Mouse (Mus musculus) spleen, postnatal 10 days (tissue): Measurements from ENCODE around the gene Alkbh3.

Experiments used
- DNase-seq, 2 experiments: peaks; one replicate each; pipeline ENCODE4 v3.0.0; 2021 to 2022; ENCODE audit warnings: low spot score in 2 of 2

Gene Alkbh3

DNA sequence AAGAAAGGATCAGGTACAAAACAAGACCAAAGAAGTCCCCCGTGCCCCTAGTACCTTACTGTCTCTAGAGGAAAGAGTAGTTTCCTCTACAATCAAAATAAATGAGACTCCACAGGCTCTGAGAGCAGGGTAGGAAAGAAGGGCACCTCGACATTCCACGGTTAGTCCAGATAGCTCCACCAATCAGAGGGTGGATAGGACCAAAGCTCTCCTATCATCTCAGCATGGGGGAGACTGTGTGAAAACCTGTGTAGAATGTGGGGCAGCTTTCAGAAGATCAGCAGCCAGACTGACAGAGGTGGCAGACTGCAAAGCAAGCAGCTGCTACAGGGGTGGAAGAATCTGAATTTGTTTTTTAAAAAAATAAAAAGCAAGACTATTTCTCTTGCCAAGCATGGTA lies 17.8 kb downstream of the Alkbh3 start:
- DNase-seq = no peak

DNA sequence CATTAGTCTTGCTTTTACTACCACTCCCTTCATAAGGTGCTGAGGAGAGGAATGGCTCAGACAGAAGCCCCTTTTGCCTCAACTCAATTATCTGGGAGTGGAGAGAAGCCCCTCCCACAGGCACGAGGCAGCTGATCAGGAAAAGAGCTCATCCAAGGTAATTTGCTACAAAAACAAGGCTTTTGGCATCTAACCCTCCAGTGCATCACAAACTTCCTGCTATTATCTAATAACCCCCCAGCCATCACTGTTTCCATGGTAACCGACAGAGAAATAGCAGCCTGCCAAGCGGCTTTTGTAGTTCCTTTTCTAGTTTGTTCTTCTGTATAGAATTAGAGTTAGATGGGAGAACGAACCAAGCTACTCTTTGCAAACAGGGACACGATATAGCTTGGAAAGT lies 18.3 kb downstream of the Alkbh3 start:
- no peak for DNase-seq

DNA sequence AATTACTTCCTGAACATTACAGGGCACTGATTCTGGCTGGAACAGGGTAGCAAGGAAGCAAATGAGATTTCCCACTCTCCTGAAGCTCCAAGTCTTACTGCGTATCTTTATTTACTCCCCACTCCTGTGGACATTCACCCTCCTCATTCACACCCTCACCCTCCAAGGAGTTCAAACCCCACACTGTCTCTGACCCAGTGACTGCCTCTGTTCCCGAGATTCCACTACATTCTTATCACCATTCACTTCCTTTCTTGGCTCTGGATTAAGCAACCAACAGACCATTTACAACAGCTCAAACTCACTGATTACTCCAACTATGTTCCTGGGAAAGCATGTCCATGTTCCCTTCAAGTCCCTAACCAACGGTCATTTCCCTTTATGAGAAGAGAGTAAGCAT lies 19.3 kb downstream of the Alkbh3 start:
- DNase-seq = no peak

DNA sequence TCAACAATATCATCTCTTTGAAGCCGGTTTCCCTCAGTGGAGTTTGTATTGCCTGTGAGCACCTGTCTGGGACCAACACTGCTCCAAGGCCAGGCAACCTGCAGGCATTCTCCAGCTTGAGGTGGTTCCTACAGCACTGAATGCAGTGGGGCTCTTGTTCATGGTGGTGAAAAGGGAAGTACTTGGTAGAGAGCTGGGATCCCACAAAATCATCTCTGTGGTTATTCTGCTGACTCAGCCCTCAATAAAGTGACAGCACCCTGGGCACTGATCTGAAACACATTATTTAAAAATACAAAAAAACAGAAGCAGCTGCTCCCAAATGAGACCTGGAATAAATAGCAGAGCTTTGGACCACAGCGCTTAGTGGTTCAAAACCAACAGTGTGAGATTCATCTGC lies 22.2 kb downstream of the Alkbh3 start:
- no peak for DNase-seq

DNA sequence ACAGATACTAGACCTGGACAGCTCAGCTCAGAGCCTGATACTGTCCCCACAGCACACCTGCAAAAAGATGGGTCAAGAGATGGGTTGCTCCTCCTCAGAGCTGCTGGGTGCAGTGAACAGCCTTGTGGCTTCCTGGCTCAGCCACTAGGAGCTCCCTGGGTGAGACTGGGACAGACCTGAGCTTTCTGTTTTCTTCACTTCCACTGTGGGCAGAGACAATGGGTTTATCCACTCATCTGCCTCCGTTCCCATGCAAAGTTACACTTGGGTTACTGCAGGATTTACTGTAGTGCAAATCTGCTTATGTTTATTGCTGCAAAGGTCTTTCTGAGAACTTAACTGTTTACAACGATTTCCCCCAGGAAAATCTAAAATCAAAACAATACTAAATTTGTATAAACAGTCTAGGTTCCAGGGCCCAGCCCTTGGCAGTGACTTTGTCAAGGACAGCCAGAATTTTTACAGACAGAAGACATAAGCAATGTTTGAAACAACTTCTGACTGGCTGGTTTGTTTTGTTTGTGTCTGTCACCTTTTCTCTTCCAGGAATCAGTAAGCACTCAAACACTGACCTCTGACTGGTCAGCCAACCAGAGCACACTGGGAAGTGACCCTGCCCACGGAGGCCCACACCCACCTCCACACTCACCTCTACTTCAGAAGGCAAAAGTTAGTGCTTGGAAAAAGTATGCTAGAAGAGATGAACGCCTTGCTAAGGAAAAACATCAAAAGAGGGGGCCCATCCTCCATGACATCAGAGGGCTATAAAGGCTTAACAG lies 28.0 kb downstream of the Alkbh3 start:
- no peak for DNase-seq

DNA sequence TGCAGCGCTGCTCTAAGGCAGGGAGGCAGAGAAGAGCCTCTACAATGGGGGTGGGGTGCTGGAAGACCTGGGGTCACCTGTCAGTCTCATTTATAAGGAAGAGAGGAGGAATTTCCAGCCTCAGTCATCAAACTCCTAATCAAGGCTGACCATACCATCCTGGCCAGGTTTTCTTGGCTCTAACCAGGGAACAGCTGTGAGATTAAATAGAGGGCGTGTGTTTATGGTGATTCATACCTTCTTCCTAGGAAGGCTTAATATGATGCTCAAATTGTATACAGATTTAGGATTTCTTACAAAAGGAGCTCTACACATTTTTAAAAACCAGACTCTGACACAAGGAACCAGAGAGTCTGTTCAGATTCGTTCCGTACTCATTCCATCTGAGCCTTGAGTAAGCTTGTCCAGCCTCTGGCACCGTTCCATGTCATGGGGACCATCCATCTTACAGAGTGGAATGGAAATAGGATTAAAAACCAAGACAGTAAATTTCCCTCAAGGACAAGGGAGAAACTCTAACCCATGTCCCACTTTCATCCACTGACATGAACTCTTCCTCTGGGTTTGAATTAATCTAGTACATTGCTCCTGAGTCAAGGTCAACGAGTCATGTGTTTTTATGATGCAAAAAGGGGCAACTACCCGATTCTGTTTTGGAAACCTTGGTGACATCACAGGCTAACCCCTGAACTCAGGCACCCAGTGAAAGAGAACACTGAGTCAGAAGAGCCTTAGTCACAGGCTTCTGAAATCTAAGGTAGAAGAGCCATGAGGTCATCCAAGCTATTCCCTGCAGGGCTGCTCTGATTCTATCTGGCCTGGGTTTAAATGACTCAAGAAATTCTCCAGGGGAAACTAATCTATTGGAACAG lies 31.1 kb downstream of the Alkbh3 start:
- no peak for DNase-seq

DNA sequence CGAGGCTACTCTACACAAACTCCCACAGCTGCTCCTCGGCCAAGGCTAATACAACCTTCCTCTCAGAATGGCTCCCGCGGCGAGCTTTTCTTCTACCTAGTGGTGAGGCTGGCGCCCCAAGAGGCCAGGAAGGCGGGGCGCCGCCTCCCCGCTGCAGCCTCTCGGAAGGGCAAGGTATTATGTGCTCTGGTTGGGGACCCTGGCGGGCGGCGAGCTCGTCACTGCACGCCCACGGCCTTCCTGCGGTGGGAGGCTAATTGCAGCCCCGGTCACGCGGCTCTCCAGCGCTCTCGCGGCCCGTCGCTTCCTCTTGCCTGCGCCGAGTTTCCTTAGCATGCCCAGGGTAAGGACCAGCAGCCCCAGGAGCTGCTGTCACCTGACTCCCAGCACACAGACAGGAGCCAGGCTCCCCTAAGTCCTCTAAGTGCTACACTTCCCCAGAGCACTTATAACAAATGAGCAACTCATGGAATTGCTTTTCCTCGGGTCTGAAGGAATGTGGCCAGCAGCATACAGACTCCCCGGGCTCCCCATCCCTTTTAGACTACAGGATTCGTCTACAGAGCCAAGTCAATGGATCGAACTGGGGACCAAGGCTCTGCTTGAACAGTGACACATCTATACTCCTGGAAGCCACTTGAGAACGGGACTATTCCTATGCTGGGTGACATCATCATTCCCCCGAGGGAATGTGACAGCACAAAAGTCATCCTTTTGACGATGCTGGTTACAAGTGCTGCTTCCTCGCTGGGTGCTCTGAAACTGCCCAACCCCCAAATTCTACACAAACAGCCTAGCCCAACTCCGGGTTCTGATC lies 34.0 kb downstream of the Alkbh3 start:
- peak; percentile 10 to 59 for DNase-seq

DNA sequence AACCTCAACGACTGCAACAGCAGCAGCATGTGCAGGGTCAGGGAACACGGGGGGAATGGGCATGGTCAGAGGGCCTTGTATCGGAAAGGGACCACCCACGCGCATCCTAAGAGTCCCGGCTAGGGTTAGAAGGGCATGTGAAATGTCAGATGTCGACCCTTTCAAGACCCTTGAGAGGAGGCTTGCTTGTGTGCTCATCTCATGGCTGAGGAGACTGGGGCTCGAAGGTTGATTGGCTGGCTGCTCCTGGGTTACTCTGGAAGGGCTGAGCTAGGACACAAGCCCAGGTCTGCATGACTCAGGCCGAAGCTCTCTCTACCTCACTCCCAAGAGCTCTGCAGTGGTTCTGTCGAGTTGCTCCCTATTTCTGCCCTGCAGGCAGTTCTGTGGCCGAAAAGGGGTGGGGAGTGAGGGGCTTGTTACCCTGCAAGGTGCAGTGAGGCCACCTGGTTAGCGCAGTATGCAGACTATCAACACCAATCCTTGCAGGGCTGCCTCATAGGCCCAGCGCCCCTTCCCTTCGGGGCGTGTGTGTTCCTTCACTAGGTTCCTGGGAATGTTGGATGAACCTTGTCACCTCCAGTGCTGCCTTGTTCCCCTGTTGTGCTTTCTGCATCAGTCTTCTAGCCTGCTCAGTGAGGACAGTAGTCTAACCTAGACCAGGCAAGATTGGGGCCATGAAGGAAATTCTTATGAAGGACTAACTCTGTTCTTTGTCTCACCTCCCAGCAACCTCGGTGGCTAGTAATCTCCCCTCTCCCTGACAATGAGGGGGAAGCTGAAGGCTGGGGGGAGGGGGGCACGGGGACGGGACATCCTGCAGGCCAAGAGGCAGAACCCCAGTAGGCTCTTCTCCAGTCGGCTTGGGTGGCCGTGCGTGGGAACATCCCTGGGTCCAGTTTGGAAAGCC lies 34.8 kb downstream of the Alkbh3 start:
- DNase-seq = no peak

DNA sequence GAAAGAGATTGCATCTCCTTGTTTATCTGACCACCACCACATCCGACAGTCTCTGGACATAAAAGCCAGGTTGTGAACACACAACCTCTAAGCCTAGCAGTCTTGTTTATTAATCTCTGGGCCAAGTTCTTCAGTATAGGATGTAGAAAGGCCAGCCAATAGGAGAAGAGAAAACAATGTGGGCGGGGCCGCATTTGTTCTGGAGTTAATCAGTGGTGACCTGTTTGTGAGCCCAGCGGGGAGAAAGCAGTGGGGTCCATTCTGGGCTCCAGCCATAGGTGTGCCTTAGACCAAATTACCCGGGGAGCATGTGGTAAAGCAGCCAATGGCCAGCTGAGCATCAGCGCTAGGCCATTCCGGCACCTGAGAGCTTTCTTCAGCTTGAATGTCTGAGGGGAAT lies 35.6 kb downstream of the Alkbh3 start:
- no peak for DNase-seq

DNA sequence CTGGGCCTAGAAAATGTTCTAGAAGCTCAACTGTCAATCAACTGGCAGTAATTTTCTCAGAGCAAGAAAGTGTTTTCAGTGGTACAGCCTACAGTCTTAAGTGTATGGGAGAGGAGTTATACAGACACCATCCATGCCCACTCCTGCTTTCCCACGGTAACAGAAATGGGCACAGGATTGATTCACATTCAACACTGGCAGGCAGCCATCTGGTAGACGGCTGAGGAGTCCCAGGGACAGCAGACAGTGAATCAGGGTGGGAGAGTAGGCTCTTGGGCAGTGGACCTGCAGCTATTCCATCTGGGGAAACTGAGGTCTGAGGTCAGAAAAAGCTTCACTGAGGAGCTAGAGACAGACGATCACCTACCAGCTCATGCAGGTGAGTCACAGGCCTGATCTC lies 39.0 kb downstream of the Alkbh3 start:
- DNase-seq = no peak

DNA sequence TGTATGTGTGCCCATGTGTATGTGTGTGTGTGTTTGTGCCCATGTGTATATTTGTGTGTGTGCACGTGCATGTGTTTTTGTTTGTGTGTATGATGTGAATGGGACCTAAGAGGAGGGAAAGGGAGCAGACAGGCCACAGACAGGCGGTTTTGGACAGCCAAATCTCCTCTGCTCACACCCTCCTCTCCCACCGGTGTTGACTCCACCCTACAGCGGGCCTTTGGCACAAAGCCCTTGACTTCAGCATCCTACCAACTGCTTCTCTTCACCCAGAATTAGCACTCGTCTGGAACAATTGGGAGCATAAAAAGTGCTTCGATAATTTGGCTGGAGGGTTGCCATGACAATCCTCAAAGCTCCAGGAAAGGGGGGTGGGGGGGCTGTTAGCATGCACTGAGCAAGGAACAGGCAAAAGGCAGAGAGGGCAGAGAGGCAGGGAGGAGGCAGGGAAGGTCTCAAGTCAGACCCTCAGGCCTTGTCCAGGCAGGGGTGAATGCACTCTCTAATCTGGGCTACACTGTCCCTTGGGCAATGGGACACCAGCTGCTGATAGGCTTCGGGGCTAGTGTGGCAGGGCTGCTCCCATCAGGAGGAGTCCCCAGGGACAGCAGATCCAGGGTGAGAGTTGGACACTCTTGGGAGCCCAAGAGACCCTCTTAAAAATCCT lies 46.0 kb downstream of the Alkbh3 start:
- DNase-seq = no peak

DNA sequence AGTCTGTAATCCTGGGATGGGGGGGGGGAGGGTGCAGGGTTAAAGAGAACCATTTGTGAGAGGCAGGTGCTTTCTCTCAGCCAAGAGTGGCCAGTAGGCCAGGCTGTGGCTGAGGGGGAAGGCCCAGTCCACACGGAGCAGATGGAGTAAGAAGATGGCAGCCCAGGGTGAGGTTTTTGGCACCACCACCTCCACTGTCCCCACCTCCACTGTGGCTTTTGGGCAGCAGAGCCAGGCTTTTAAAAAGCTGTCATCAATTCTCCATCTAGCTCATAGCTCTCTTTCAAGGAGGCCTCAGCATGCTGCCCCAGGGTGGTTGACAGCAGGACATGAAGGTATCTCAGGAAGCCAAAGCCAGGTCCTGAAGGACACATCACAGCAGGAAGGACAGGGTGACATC lies 46.8 kb downstream of the Alkbh3 start:
- DNase-seq = no peak

DNA sequence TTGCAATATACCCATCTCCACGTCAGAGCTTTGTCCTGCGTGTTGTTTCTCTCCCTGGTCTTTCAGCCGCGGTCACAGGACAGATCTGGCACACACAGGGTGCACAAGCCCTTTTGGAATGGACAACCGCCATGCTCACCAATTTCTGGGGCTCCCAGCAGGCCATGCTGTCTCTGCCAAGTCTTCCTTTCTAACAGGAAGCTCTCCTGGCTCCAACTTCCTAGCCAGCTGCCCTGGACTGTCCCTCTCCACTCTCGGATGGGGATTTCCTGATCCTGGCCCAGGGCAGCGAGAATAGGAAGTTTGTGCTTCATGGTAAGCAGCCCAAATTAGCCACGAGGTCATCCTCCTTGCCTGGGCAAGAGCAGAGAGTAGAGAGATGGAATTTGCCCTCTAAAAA lies 48.9 kb downstream of the Alkbh3 start:
- no peak for DNase-seq

DNA sequence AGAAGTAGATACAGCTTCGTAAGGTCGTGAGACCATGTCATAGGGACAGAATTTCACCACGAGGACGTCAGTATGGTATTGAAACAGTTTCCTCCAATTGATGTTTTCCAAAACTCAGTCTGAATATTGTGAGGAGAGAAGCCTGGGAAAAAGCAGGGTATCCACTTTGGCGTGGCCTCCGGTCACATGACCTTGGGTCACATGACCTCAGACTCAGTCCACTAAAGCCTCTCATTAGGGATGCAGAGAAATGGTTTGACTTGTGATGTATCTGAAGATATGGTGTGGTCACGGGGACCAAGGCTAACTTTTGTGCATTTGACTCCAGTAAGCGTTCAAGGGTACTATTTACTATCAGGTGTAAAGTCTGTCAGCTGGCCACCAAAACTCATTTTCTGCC lies 51.3 kb downstream of the Alkbh3 start:
- no peak for DNase-seq

DNA sequence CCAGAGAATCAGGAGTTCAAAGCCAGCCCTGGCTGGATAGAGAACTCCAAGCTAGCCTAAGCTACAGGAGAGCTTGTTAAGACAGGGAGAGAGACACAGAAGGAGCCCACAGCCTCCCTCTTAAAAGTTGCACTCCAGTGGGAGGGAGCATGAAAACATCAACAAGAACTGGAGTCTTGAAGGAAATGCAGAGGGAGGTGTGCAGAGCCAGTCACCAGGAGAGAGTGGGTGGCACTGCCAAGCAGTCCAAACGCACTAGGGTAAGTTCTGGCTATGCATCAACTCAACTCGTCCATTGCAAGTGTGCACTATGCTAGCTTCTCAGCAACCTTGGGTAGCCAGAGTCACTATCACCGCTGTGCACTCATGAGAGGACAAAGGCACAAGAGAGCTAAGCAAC lies 52.4 kb downstream of the Alkbh3 start:
- DNase-seq = no peak

DNA sequence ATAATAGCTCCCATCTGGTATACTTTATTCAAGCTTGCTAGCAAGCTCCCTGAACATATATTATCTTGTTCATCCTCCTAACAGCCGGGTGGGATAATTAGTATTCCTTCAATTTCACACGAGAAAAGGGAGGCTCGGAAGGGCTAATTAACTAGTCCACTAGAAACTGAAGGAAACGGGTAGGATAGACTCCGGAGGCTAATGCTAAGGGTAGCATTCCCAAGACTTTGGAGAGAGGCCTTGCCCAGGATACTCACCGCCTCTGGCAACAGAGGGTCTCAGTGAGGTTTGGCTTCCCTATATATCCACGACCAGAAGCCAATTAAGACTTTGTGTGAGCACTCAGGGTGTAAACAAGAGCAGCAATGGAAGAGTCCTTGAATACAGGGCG lies 52.8 kb downstream of the Alkbh3 start:
- DNase-seq = no peak

DNA sequence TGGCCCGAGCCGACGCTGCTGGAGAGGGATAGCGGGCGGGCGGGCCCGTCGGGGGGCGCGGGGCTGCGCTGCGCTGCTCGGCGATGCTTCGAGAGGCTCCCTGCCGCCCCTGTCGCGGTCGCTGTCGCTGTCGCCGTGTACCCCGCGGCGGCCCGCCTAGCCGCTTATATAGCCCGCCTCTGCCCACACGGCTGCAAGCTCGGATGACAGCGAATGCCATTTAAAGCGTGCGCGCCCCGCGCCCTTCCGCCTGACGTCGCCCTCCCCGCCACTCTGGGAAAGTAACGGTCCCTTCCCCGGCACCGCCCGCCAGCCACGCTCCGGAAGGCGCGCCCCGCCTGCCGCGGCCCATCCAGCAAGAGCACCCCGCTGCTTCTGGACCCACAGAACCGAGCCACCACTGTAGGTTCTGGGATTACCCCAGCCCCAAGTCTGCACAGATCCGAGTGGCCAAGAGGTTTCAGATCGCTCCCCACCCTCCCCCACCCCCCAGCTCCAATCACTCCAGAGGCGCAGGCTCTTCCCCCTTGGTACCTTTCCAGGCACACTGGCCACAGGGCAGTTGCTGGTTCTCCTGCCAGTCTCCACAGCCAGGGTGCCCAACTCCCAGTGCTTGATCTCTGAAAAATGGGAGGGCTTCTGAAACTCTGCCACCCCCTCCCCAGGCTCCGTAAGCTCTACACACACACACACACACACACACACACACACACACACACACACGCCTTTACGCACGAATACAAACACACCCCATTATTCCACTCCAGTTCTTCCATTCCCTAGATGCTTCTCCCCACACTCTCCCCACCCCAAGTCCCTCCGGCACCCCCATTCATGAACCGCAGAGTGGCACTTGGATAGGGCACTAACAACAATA lies 53.5 kb downstream of the Alkbh3 start, which contains the start of gene Gm13889:
Gene Gm13889, minus strand, starts transcription at position 294 of the 877 bp plus-strand sequence.
- peak in 1 of 2 experiments; percentile 45 for DNase-seq

DNA sequence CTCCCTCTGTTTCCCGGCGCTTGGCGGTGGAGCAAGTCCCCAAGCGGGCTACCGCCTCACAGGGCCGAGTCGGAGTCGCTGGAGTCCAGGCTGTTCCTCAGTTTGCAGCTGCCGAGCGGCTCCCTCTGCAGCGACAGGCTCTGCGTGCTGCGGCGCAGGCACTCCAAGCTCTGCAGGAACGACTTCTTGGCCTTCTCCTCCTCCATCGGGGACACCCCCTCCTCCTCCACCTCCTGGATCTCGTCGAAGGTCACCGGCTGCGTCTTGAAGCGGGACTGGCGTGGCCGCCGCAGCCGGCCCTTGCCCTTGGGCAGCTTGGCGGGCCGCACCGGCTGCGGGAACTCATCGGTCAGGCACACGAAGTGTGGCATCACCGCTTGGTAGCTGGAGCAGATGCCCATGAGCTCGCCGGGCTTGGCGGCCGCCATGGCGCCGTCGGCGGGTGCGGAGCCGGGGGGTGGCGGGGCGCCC lies 54.2 kb downstream of the Alkbh3 start:
- DNase-seq = no peak

DNA sequence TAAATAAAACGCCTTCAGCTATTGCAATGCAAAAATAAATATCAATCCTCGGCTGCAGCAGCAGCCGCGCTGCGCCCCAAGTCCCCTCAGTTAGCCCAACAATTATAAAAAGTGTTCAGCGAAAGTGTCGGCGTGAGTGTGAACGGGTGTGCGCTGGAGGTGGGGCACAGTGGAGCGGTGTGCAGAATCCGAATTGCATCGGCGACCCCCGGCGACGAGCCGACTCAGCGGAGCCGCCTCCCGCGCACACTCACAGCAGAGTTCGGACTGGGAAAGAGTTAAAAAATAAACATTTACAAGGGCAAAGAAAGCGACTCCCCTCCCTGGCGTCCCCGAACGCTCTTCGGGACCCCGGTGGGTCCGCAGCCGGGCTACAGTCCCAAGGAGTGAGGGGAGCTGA lies 54.7 kb downstream of the Alkbh3 start:
- no peak for DNase-seq
